Mouse (Mus musculus): Measurements from ENCODE around the gene Kirrel. TPM values are rescaled to one million over a fixed set of nuclear protein-coding genes. Genes with fewer than 3 reads are reported as not detected.

Kirrel gene
- polyA plus RNA-seq, 1 experiment from 2014 or later, result 7.6 TPM

DNA sequence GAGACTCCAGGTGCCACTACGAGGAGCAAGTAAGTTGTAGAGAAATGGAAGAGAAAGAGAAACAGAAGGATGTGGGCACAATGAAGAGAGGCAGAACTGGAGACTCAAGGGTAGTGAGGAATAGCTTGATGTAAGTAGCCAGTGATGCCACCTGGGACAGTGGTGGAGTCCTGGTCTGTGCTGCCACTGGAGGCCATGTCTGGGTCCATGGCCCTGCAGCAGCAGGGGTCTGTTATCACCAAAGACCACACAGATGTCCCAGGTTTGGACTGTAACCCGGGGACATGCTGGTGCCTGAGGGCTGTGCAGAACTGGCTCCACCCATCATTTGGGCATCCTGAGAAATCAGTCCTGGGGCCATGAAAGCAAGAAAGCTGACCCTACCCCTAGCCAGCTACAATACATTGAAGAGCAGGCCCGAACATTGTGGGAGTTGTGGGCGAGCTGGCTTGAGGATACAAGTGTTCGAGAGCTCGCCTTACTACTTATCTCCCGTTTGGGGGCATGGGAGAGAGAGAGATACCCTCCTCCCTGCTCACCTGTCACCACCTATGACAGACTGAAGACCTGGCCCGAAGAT is 107.1 kb downstream of the Kirrel start:
- Histone ChIP-seq H3K9me3 (replicated peaks; ENCODE audit: control insufficient read depth, low read length) (no peaks in the 10 kb centered on the region), H3K27me3 (ENCODE audit: control insufficient read depth, insufficient read depth, low read length) (no peaks in the 10 kb centered on the region), H3K4me1 (ENCODE audit: control insufficient read depth, insufficient read depth, low read length) (no peaks in the 10 kb centered on the region), H3K27ac (ENCODE audit: low read length) (no peak overlapping the region), H3K4me3 (ENCODE audit: low read length) (no peak overlapping the region), H3K4me2 (ENCODE audit: low read depth, low read length) (no peak overlapping the region), H3K9ac (ENCODE audit: low read length) (no peak overlapping the region), H3K36me3 (ENCODE audit: control insufficient read depth, insufficient read depth) (no peaks in the 10 kb centered on the region)
- ATAC-seq (replicated peaks; ENCODE audit: extremely low read depth, insufficient read depth, low FRiP score), result no peak
- 74% methylated on average over 8 of the region's 8 CpGs for WGBS

DNA sequence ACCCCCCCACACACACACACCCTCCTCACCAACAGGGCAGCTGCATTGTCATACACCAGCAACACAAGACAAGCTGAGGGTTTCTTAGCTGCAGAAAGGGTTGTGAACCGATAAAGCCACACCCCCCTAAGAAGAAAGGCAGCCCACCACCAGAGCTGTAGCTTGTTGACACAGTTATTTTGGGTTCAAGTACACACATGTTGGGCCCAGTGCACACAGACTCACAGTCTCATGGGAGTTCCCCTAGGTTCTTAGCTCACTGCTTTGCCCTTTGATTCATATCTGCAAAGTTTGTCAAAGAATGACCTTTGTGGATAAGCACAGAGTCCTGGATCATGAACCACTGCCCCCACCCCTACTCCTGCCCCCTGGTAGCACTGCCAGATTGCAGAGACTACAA is 120.6 kb downstream of the Kirrel start:
- WGBS, result 71% methylated on average over 1 of the region's 1 CpGs

DNA sequence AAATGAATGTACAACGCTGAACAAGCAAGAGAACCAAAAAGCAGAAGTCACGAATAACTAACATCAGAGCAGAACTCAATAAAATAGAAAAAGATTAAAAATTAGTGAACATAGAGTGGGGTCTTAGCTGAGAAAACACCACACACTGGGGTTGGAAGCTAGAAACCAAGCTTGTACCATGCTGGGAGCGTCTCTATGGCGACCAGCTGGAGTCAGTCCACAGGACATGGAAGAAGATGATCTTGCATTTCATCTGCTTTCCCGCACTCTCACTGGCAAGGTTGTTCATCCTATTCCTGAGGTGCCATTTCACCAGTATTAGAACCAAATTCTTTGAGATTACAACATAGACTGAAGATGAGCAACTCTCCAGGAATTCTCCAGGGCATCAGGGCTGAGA is 126.7 kb downstream of the Kirrel start:
- no peaks in the 10 kb centered on the region for H3K36me3 ChIP-seq (ENCODE audit: control insufficient read depth, insufficient read depth)
- H3K4me2 ChIP-seq (ENCODE audit: low read depth, low read length), result no peak overlapping the region
- ATAC-seq (replicated peaks; ENCODE audit: extremely low read depth, insufficient read depth, low FRiP score), result no peak
- H3K4me3 ChIP-seq (ENCODE audit: low read length), result no peak overlapping the region
- H3K9me3 ChIP-seq (replicated peaks; ENCODE audit: control insufficient read depth, low read length), result no peaks in the 10 kb centered on the region
- H3K4me1 ChIP-seq (ENCODE audit: control insufficient read depth, insufficient read depth, low read length), result no peaks in the 10 kb centered on the region
- H3K27me3 ChIP-seq (ENCODE audit: control insufficient read depth, insufficient read depth, low read length), result no peaks in the 10 kb centered on the region
- no peak overlapping the region for H3K27ac ChIP-seq (ENCODE audit: low read length)
- WGBS, result 84% methylated on average over 5 of the region's 5 CpGs
- no peak overlapping the region for H3K9ac ChIP-seq (ENCODE audit: low read length)

More for the DNA sequence above, 120.6 kb downstream of the Kirrel start:
- Histone ChIP-seq H3K27me3 (ENCODE audit: control insufficient read depth, insufficient read depth, low read length) (no peaks in the 10 kb centered on the region), H3K4me3 (ENCODE audit: low read length) (no peak overlapping the region), H3K9ac (ENCODE audit: low read length) (no peak overlapping the region), H3K4me1 (ENCODE audit: control insufficient read depth, insufficient read depth, low read length) (no peaks in the 10 kb centered on the region), H3K9me3 (replicated peaks; ENCODE audit: control insufficient read depth, low read length) (no peaks in the 10 kb centered on the region), H3K36me3 (ENCODE audit: control insufficient read depth, insufficient read depth) (no peaks in the 10 kb centered on the region), H3K27ac (ENCODE audit: low read length) (no peak overlapping the region), H3K4me2 (ENCODE audit: low read depth, low read length) (no peak overlapping the region)
- ATAC-seq (replicated peaks; ENCODE audit: extremely low read depth, insufficient read depth, low FRiP score), result no peak

DNA sequence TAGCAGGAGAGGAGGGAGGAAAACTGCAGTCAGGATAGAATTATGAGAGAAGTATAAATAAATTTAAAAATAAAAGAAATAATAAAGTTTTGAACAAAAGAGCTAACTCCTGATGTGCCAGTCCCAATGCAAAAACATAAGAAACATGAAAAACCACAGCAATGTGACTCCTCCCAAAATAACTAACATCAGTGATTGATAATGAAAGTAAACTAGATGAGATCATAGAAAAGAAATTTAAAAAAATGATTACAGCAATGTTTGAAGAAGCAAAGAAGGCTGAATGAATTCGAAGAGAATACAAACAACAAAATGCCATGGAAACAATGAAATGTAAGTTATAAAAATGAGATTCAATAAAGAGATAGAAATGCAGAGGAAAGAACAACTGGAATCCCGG is 132.8 kb downstream of the Kirrel start:
- H3K4me1 ChIP-seq (ENCODE audit: control insufficient read depth, insufficient read depth, low read length), result no peaks in the 10 kb centered on the region
- no peak overlapping the region for H3K9ac ChIP-seq (ENCODE audit: low read length)
- no peak overlapping the region for H3K4me3 ChIP-seq (ENCODE audit: low read length)
- ATAC-seq (replicated peaks; ENCODE audit: extremely low read depth, insufficient read depth, low FRiP score), result no peak
- H3K4me2 ChIP-seq (ENCODE audit: low read depth, low read length), result no peak overlapping the region
- no peaks in the 10 kb centered on the region for H3K27me3 ChIP-seq (ENCODE audit: control insufficient read depth, insufficient read depth, low read length)
- H3K9me3 ChIP-seq (replicated peaks; ENCODE audit: control insufficient read depth, low read length), result no peaks in the 10 kb centered on the region
- H3K27ac ChIP-seq (ENCODE audit: low read length), result no peak overlapping the region
- no peaks in the 10 kb centered on the region for H3K36me3 ChIP-seq (ENCODE audit: control insufficient read depth, insufficient read depth)
- WGBS, result 79% methylated on average over 2 of the region's 2 CpGs

DNA sequence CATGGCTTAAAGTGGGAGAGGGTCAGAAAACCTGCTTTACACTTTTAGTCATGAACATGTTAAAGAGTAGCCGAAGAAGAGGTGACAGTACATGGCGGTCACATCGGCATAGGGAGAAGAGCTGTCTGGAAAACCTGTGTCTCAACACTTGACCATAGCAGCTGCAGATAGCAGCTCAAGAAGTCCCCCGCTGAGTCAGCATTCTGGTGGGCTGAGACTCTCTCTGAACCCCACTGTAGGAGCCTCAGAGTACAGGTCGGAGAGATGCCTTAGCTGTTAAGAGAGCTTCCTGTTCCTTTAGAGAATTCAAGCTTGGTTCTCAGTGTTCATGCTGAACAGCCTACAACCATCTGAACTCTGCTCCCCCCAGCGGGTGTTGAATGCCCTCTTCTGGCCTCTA is 136.0 kb downstream of the Kirrel start:
- H3K36me3 ChIP-seq (ENCODE audit: control insufficient read depth, insufficient read depth), result no peaks in the 10 kb centered on the region
- H3K9me3 ChIP-seq (replicated peaks; ENCODE audit: control insufficient read depth, low read length), result no peaks in the 10 kb centered on the region
- no peak overlapping the region for H3K4me3 ChIP-seq (ENCODE audit: low read length)
- no peaks in the 10 kb centered on the region for H3K27me3 ChIP-seq (ENCODE audit: control insufficient read depth, insufficient read depth, low read length)
- ATAC-seq (replicated peaks; ENCODE audit: extremely low read depth, insufficient read depth, low FRiP score), result no peak
- WGBS, result 70% methylated on average over 6 of the region's 6 CpGs
- no peak overlapping the region for H3K27ac ChIP-seq (ENCODE audit: low read length)
- no peak overlapping the region for H3K9ac ChIP-seq (ENCODE audit: low read length)
- no peak overlapping the region for H3K4me2 ChIP-seq (ENCODE audit: low read depth, low read length)
- H3K4me1 ChIP-seq (ENCODE audit: control insufficient read depth, insufficient read depth, low read length), result no peaks in the 10 kb centered on the region

DNA sequence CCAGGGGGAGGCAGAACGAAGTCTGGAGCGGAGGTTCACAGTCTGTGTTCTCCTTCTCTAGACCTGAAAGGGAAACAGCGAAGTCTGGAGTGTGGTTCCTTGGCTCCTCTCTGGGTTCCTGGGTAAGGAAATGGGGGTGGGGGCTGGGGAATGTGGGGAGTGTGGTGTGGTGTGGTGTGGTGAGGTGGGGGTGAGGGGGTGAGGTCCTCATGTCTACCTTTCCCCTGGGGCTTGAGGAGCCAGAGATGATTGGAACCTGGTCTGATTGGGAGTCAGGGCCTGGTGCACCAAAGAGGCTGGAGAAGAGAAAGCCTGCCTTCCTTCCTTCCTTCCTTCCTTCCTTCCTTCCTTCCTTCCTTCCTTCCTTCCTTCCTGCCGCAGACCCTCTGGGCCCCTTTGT is 140.5 kb downstream of the Kirrel start:
- Histone ChIP-seq H3K27me3 (ENCODE audit: control insufficient read depth, insufficient read depth, low read length) (no peaks in the 10 kb centered on the region), H3K4me1 (ENCODE audit: control insufficient read depth, insufficient read depth, low read length) (no peaks in the 10 kb centered on the region), H3K9ac (ENCODE audit: low read length) (no peak overlapping the region), H3K27ac (ENCODE audit: low read length) (no peak overlapping the region), H3K36me3 (ENCODE audit: control insufficient read depth, insufficient read depth) (no peaks in the 10 kb centered on the region), H3K4me3 (ENCODE audit: low read length) (no peak overlapping the region), H3K9me3 (replicated peaks; ENCODE audit: control insufficient read depth, low read length) (no peaks in the 10 kb centered on the region), H3K4me2 (ENCODE audit: low read depth, low read length) (no peak overlapping the region)
- no peak for ATAC-seq (replicated peaks; ENCODE audit: extremely low read depth, insufficient read depth, low FRiP score)
- 85% methylated on average over 4 of the region's 4 CpGs for WGBS

DNA sequence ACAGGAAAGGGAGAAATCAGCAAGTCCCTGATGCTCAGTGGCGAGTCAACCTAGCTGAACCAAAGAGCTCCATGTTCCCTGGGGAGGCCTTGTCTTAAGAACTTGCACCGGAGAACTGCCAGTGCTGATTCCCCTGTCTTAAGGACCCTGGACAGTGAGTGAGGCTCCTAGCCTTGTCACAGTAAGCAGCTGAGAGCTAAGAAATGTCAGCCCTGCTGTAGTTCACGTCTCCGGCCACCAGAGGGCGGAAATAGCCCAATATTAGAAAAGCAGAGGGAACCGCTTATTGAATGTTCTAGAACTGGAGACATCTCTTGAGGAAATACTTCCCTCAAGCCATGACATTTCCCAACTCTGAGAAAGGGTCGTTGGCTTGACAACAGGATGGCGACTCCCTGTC is 141.2 kb downstream of the Kirrel start:
- 11% methylated on average over 8 of the region's 8 CpGs for WGBS
- no peaks in the 10 kb centered on the region for H3K36me3 ChIP-seq (ENCODE audit: control insufficient read depth, insufficient read depth)
- ATAC-seq (replicated peaks; ENCODE audit: extremely low read depth, insufficient read depth, low FRiP score), result no peak; the same call in 1 of the 2 replicates
- H3K9ac ChIP-seq (ENCODE audit: low read length), result no peak overlapping the region
- no peak overlapping the region for H3K4me3 ChIP-seq (ENCODE audit: low read length)
- no peaks in the 10 kb centered on the region for H3K4me1 ChIP-seq (ENCODE audit: control insufficient read depth, insufficient read depth, low read length)
- H3K4me2 ChIP-seq (ENCODE audit: low read depth, low read length), result no peak overlapping the region
- H3K27ac ChIP-seq (ENCODE audit: low read length), result no peak overlapping the region
- H3K27me3 ChIP-seq (ENCODE audit: control insufficient read depth, insufficient read depth, low read length), result no peaks in the 10 kb centered on the region
- H3K9me3 ChIP-seq (replicated peaks; ENCODE audit: control insufficient read depth, low read length), result no peaks in the 10 kb centered on the region

DNA sequence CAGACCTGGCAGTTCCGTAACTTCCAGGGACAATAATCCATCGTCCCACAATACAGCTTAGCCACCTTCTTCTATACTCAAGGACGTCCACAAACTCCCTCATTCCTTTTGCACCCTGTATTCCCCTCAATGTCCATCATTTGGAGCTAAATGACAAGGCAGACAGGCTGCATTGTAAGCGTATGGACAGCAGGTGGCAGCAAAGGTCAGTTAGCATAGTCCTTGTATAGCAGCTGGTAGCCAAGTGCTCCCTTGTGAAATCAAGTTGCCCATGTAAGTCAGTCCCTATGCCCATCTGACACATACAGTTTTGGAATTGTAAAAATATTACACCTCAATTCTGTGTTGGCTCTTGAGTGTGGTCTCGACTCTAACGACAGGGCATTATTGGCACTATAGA is 143.7 kb downstream of the Kirrel start:
- H3K4me2 ChIP-seq (ENCODE audit: low read depth, low read length), result no peak overlapping the region
- H3K27ac ChIP-seq (ENCODE audit: low read length), result no peak overlapping the region
- H3K27me3 ChIP-seq (ENCODE audit: control insufficient read depth, insufficient read depth, low read length), result no peaks in the 10 kb centered on the region
- no peak overlapping the region for H3K4me3 ChIP-seq (ENCODE audit: low read length)
- ATAC-seq (replicated peaks; ENCODE audit: extremely low read depth, insufficient read depth, low FRiP score), result no peak
- H3K9ac ChIP-seq (ENCODE audit: low read length), result no peak overlapping the region
- no peaks in the 10 kb centered on the region for H3K9me3 ChIP-seq (replicated peaks; ENCODE audit: control insufficient read depth, low read length)
- no peaks in the 10 kb centered on the region for H3K36me3 ChIP-seq (ENCODE audit: control insufficient read depth, insufficient read depth)
- 13% methylated on average over 6 of the region's 6 CpGs for WGBS
- H3K4me1 ChIP-seq (ENCODE audit: control insufficient read depth, insufficient read depth, low read length), result no peaks in the 10 kb centered on the region
